Mouse (Mus musculus) adipocyte (in vitro differentiated cells): ENCODE data around the gene Smarcc1.

Experiments
- DNase-seq: peaks from one replicate; pipeline ENCODE4 v3.0.0-alpha.2; 2016; ENCODE audit warnings: low spot score

Smarcc1 gene

DNA sequence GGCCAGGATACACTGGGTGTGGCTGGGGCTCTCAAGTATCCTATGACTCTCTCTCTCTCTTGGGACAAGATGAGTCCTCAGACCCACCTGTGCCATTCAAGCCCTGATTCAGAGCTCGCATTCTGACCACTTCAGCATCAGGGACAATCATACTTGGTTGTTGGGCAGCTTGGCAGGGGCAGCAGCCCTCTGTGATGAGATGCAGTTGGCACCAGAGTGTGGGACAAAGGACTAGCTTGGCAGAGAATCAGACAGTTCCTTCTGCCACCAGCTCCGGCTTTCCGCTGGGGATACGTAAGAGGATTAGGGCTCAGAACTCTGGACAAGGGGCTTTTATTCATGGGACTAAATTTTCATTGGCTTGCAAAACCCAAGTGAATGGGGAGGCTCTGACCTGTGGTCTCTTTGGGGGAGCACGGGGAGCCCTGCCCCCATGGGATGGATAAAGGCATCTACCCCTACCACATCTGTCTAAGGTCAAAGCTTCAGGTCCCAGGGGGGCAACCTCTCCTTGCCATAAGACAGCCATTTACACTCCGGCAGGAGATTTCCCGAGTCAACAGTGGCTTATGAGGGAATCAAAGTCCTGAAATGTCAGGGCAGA, 169.9 kb downstream of the Smarcc1 start:
- no peak for DNase-seq
